ENCODE assay signal across 9 mouse cellular contexts in genomic region chr17:26370521-26371245, GRCm38 (mm10). TPM values are rescaled to one million over a fixed set of nuclear protein-coding genes. Genes with fewer than 3 reads are reported as not detected.
DNase-seq lines count a peak whose midpoint lies in the region; ATAC-seq and TF ChIP-seq lines count a peak whose summit lies in the region.
"Had no signal": no experiment of that assay in that cellular context is flagged by ENCODE, and none has a peak within 500 bp of the region (broad histone marks: within the 10 kb centered on the region; RNA-seq: fewer than 3 reads in every experiment).

No protein-coding gene starts in this region.

- H3K27ac ChIP-seq in liver, adult 2 months (replicated peaks; ENCODE audit: insufficient read depth, low read depth, low read length): no peak overlapping the region
- no peak overlapping the region for H3K27ac ChIP-seq in liver, embryonic 12.5 days

- 43% methylated on average over 9 of the region's 9 CpGs for WGBS in liver, adult 2 months
- WGBS in liver, embryonic 12.5 days (ENCODE audit: insufficient replicate concordance): 32% methylated on average over 9 of the region's 9 CpGs

- no peak overlapping the region for H3K4me2 ChIP-seq in liver, embryonic 12.5 days

- H3K79me2 ChIP-seq in liver, adult 2 months (ENCODE audit: control insufficient read depth, insufficient read depth, low read length): no peaks in the 10 kb centered on the region

- no peak overlapping the region for H3K9ac ChIP-seq in liver, adult 2 months (ENCODE audit: low read depth, low read length)
- no peak overlapping the region for H3K9ac ChIP-seq in liver, embryonic 12.5 days

- TF ChIP-seq POLR2A in liver, adult 2 months (IDR thresholded peaks at IDR 0.05; ENCODE audit: extremely low read depth, insufficient read depth, low read length): no peak

- TF ChIP-seq CTCF in liver, adult 2 months (IDR thresholded peaks at IDR 0.05; ENCODE audit: low read depth, low read length): peak; percentile 68

- H3K27me3 ChIP-seq in liver, adult 2 months (ENCODE audit: control insufficient read depth, insufficient read depth, low read length): no peaks in the 10 kb centered on the region
- H3K27me3 ChIP-seq in liver, embryonic 12.5 days (replicated peaks): peaks cover 30% of the 10 kb centered on the region

- no peaks in the 10 kb centered on the region for H3K9me3 ChIP-seq in liver, embryonic 12.5 days (replicated peaks)
- H3K9me3 ChIP-seq: megakaryocyte, embryonic 14.5 days had no signal

- ATAC-seq in liver, embryonic 12.5 days: no peak
- ATAC-seq in megakaryocyte progenitor cell, adult 5-6 weeks (replicated peaks; ENCODE audit: poor library complexity): peak; percentile 63

- DNase-seq in cerebellum, adult 18-20 months: peak; percentile 16 to 27
- no peak for DNase-seq in cerebellum, adult 11 months
- no peak for DNase-seq in liver, adult 2 months (ENCODE audit: extremely low read depth, low read depth, low spot score)
- peak; percentile 30 to 45 for DNase-seq in cerebellum, postnatal 25 days
- DNase-seq in kidney, postnatal 25 days: peak; percentile 74 to 76
- DNase-seq in thymus, postnatal 36 days: peak; percentile 67 to 69

- no peaks in the 10 kb centered on the region for H3K4me1 ChIP-seq in liver, adult 2 months (ENCODE audit: control insufficient read depth, insufficient read depth, low read length)
- H3K4me1 ChIP-seq in liver, embryonic 12.5 days: no peaks in the 10 kb centered on the region

- H3K4me3 ChIP-seq in liver, adult 2 months (ENCODE audit: insufficient read depth, low read depth, low read length): no peak overlapping the region
- no peak overlapping the region for H3K4me3 ChIP-seq in liver, embryonic 12.5 days
- H3K4me3 ChIP-seq: megakaryocyte, embryonic 14.5 days had no signal

- no peaks in the 10 kb centered on the region for H3K36me3 ChIP-seq in liver, adult 2 months (ENCODE audit: control insufficient read depth, insufficient read depth, low read length)
- H3K36me3 ChIP-seq in liver, embryonic 12.5 days: no peaks in the 10 kb centered on the region

RNA-seq across cellular contexts. Expression of gene Neurl1b, which starts 43.9 kb away (rescaled TPM):
- 0.46 and 1.8 TPM in 2 replicates for total RNA-seq in liver, adult 2 months (2014; rRNA removed)
- polyA plus RNA-seq in liver, adult 2 months (2012; rRNA removed): 0.57 and 0.83 TPM in 2 replicates
- 0.06 and 0.10 TPM in 2 replicates for polyA plus RNA-seq in liver, embryonic 12.5 days (2016; fragmentation: Nextera tagmentation; extraction: Ambion mirVana)
- total RNA-seq in megakaryocyte progenitor cell, adult 5-6 weeks (2015): 1.6 and 2.2 TPM in 2 replicates
- total RNA-seq in megakaryocyte progenitor cell, adult 5-6 weeks (2017): 1.9 and 2.2 TPM in 2 replicates

Comparison
In these comparisons a context has a peak if more than half of its experiments do, and no peak if none do; other contexts are left out.
1. DNase-seq: peak in cerebellum, adult 18-20 months (2 of 2), cerebellum, postnatal 25 days (2 of 2), kidney, postnatal 25 days (2 of 2) and thymus, postnatal 36 days (2 of 2); none in cerebellum, adult 11 months (single experiment) and liver, adult 2 months (single experiment).